Mouse (Mus musculus): ENCODE results near the gene Zfp341. TPM values are rescaled to one million over a fixed set of nuclear protein-coding genes. Genes with fewer than 3 reads are reported as not detected.

Zfp341 gene
- polyA plus RNA-seq, 1 experiment from 2014 or later = 2.3 TPM

DNA sequence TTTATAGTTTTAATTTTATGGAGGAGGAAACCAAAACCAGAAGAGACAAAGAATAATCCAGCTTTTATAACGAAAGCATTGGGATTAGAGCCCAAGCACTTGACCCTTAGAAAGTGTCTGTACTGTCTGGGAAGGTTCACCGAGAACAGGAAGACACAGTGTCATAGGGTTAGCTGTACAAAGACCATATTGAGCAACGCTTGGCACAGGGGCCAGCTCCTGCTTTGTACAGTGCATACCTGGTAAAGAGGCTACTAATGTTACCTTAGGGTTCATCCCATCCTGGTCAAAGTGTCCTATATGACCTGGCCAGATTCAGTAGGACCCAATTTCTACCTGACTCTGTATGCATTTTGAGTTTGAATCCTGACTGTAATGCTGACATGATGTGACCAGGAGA, 11.8 kb upstream of the Zfp341 start:
- H3K9ac ChIP-seq (ENCODE audit: low read depth, low read length) = no peak overlapping the region
- H3K4me2 ChIP-seq (ENCODE audit: low read depth, low read length) = peak overlapping the region; percentile 1; the same call in 1 of the 2 replicates
- H3K4me1 ChIP-seq (ENCODE audit: control insufficient read depth, low read depth, low read length) = peaks cover 19% of the 10 kb centered on the region
- no peaks in the 10 kb centered on the region for H3K36me3 ChIP-seq (ENCODE audit: control insufficient read depth, insufficient read depth)
- 48% methylated on average over 3 of the region's 3 CpGs for WGBS (ENCODE audit: insufficient replicate concordance)
- H3K4me3 ChIP-seq (ENCODE audit: low read depth, low read length) = no peak overlapping the region; the same call in 1 of the 2 replicates
- H3K27me3 ChIP-seq (ENCODE audit: control insufficient read depth, insufficient read depth, low read depth, low read length) = no peaks in the 10 kb centered on the region
- H3K9me3 ChIP-seq (replicated peaks; ENCODE audit: control insufficient read depth, low read length) = no peaks in the 10 kb centered on the region
- no peak overlapping the region for H3K27ac ChIP-seq (ENCODE audit: low read length)
- ATAC-seq (ENCODE audit: low read depth) = no peak

DNA sequence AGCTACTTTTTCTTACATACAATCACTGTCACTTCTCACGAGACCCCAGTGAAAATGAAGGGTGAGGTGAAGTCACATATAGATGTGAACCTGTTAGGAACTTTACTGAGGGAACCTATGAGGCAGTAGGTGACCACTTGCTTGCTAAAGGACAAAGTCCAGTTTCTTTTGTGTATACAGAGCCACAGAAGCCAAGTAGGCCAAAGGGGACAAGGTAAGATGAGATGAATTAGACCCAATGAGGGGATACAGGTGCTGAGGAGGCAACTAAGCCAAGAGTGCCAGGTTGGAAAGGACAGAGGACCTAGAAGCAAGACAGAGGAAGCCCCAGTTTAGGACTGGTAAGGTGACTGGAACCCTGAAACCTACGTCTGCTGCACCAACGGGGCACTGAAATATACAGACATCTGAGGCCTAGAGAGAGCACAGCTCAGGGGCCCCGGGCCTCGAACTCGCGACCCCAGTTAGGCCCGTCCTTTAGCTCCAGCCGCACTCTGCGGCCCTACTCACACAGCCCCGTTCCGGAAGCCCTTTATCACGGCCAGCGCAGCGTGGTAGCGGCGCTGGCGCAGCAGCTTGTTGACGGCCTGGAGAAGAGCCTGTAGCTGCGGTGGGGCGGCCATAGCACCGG, 10.0 kb upstream of the Zfp341 start:
- no peaks in the 10 kb centered on the region for H3K36me3 ChIP-seq (ENCODE audit: control insufficient read depth, insufficient read depth)
- ATAC-seq (ENCODE audit: low read depth) = no peak
- H3K4me1 ChIP-seq (ENCODE audit: control insufficient read depth, low read depth, low read length) = peaks cover 19% of the 10 kb centered on the region
- H3K4me3 ChIP-seq (ENCODE audit: low read depth, low read length) = peak overlapping the region; percentile 75
- peak overlapping the region; percentile 74 for H3K4me2 ChIP-seq (ENCODE audit: low read depth, low read length)
- H3K27me3 ChIP-seq (ENCODE audit: control insufficient read depth, insufficient read depth, low read depth, low read length) = no peaks in the 10 kb centered on the region
- peak overlapping the region; percentile 86 for H3K9ac ChIP-seq (ENCODE audit: low read depth, low read length)
- no peaks in the 10 kb centered on the region for H3K9me3 ChIP-seq (replicated peaks; ENCODE audit: control insufficient read depth, low read length)
- WGBS (ENCODE audit: insufficient replicate concordance) = 6% methylated on average over 22 of the region's 22 CpGs
- H3K27ac ChIP-seq (ENCODE audit: low read length) = peak overlapping the region; percentile 89

DNA sequence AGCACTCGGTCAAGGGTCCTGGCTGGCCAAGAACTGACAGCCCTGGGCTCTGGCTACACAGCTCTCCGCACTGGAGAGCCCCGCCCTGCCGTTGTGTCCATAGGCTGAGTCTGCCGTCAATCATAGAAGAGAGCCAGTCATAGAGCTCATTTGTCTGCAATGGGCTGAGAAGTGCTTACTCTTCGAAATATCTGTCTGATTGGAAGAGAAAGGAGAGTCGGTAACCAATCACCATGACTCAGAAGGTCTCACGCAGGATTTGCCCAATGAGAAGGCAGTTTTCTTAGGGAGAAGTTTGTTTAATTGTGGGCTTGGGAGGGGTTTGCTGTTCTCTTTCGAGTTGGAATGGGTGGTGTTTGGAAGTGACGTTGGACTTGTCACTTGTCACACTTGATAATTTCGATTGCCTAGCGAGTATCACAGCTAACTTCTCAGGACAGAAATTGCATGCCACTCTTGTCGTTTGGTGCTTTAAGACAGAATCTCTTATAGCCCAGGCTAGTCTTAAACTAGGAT, 9.4 kb upstream of the Zfp341 start, which contains the start of gene Pxmp4:
Gene Pxmp4, minus strand, starts transcription at position 71 of the 516 bp plus-strand sequence.
- peak within 1 kb of the TSS; percentile 92 for H3K27ac ChIP-seq (ENCODE audit: low read length)
- H3K9me3 ChIP-seq (replicated peaks; ENCODE audit: control insufficient read depth, low read length) = no peaks in the 10 kb centered on the region
- H3K4me3 ChIP-seq (ENCODE audit: low read depth, low read length) = peak within 1 kb of the TSS; percentile 75
- peak; percentile 99 for ATAC-seq (ENCODE audit: low read depth)
- peak within 1 kb of the TSS; percentile 96 for H3K4me2 ChIP-seq (ENCODE audit: low read depth, low read length)
- H3K4me1 ChIP-seq (ENCODE audit: control insufficient read depth, low read depth, low read length) = peaks cover 20% of the 10 kb centered on the region
- H3K36me3 ChIP-seq (ENCODE audit: control insufficient read depth, insufficient read depth) = no peaks in the 10 kb centered on the region
- H3K9ac ChIP-seq (ENCODE audit: low read depth, low read length) = peak within 1 kb of the TSS; percentile 86
- no peaks in the 10 kb centered on the region for H3K27me3 ChIP-seq (ENCODE audit: control insufficient read depth, insufficient read depth, low read depth, low read length)
- 0% methylated on average over 13 of the region's 13 CpGs for WGBS (ENCODE audit: insufficient replicate concordance)

DNA sequence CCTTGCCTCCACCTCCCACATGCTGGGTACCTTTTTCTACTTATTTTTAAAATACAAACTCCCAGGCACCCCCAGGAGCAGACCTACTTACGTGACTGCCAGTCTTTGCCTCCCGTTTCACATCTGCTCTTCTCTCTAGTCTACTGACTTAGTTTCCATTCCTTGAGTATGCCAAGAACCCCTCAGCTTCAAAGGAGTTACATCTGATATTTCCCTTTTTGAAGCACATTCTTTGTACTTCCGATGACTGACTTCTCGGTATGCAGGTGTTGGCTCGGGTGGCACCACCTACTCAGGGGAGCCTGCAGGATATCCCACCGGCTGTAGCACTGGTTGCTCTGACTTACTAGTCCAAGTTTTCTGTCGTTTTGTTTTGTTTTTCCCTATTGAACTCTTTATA, 8.9 kb upstream of the Zfp341 start:
- Histone ChIP-seq H3K4me2 (ENCODE audit: low read depth, low read length) (peak overlapping the region; percentile 96), H3K27ac (ENCODE audit: low read length) (peak overlapping the region; percentile 92), H3K9ac (ENCODE audit: low read depth, low read length) (peak overlapping the region; percentile 73)

DNA sequence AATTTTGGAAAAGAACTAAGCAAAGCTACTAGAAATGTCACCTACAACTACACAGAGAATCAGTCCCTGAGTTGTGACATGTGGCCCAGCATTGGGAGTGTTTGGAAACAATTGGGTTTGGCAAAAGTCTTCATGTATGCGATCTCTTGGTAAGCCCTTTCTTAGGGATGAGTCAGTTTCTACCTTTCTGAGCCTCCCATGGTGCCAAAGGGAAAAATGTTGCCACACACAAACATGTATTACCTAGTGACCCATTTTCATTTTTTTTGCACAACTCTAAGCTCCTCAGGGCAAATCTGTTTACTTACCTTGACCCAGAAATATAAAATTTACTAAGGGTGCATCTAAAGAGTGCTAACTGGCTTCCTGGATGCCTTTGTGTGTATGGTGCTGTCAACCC, 6.1 kb upstream of the Zfp341 start:
- 74% methylated on average over 1 of the region's 1 CpGs for WGBS (ENCODE audit: insufficient replicate concordance)
- no peak overlapping the region for H3K9ac ChIP-seq (ENCODE audit: low read depth, low read length)
- H3K27ac ChIP-seq (ENCODE audit: low read length) = no peak overlapping the region
- no peak overlapping the region for H3K4me3 ChIP-seq (ENCODE audit: low read depth, low read length)
- peaks cover 32% of the 10 kb centered on the region for H3K4me1 ChIP-seq (ENCODE audit: control insufficient read depth, low read depth, low read length)
- no peaks in the 10 kb centered on the region for H3K27me3 ChIP-seq (ENCODE audit: control insufficient read depth, insufficient read depth, low read depth, low read length)
- no peaks in the 10 kb centered on the region for H3K36me3 ChIP-seq (ENCODE audit: control insufficient read depth, insufficient read depth)
- no peak for ATAC-seq (ENCODE audit: low read depth)
- H3K9me3 ChIP-seq (replicated peaks; ENCODE audit: control insufficient read depth, low read length) = no peaks in the 10 kb centered on the region
- H3K4me2 ChIP-seq (ENCODE audit: low read depth, low read length) = no peak overlapping the region

More for the DNA sequence above, 8.9 kb upstream of the Zfp341 start:
- Histone ChIP-seq H3K4me1 (ENCODE audit: control insufficient read depth, low read depth, low read length) (peaks cover 23% of the 10 kb centered on the region), H3K27me3 (ENCODE audit: control insufficient read depth, insufficient read depth, low read depth, low read length) (no peaks in the 10 kb centered on the region), H3K9me3 (replicated peaks; ENCODE audit: control insufficient read depth, low read length) (no peaks in the 10 kb centered on the region), H3K4me3 (ENCODE audit: low read depth, low read length) (peak overlapping the region; percentile 62), H3K36me3 (ENCODE audit: control insufficient read depth, insufficient read depth) (no peaks in the 10 kb centered on the region)
- 12% methylated on average over 7 of the region's 7 CpGs for WGBS (ENCODE audit: insufficient replicate concordance)
- ATAC-seq (ENCODE audit: low read depth) = no peak

DNA sequence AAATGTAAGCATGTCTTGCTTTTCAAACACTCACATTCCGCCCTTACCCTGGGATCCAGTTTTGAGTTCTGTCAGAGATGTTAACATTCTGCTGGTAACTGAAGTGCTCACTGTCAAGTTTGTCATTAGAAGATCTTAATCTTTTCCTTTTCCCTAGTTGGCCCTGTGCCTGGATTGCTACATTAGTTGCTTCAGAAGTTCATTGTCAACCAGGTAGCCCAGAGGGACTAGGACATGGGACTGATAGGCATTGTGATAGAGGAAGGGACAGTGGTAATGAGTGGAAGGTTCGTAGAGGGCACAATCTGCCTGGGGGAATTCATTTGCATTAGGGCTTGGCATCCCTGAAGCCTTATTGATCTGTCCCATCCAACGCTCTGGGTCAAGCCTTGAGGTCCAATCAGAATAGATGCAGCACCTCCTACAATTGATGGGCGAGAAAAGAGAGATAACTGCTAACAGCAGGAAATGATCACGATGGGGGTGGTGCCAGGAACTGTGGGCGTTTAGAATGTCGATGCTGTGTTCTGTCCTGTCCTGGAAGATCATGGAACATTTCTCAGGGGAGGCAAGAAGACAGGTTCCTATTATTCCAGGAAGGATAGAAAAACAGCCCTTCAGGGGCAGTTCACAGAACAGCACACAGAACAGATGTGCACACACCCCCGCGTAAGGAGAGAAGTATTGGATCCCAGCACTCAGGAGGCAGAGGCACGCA, 3.9 kb upstream of the Zfp341 start:
- Histone ChIP-seq H3K4me1 (ENCODE audit: control insufficient read depth, low read depth, low read length) (peaks cover 37% of the 10 kb centered on the region), H3K36me3 (ENCODE audit: control insufficient read depth, insufficient read depth) (no peaks in the 10 kb centered on the region), H3K27me3 (ENCODE audit: control insufficient read depth, insufficient read depth, low read depth, low read length) (no peaks in the 10 kb centered on the region), H3K9ac (ENCODE audit: low read depth, low read length) (no peak overlapping the region), H3K4me3 (ENCODE audit: low read depth, low read length) (no peak overlapping the region), H3K4me2 (ENCODE audit: low read depth, low read length) (no peak overlapping the region), H3K9me3 (replicated peaks; ENCODE audit: control insufficient read depth, low read length) (no peaks in the 10 kb centered on the region), H3K27ac (ENCODE audit: low read length) (no peak overlapping the region)
- 39% methylated on average over 10 of the region's 10 CpGs for WGBS (ENCODE audit: insufficient replicate concordance)
- no peak for ATAC-seq (ENCODE audit: low read depth)

DNA sequence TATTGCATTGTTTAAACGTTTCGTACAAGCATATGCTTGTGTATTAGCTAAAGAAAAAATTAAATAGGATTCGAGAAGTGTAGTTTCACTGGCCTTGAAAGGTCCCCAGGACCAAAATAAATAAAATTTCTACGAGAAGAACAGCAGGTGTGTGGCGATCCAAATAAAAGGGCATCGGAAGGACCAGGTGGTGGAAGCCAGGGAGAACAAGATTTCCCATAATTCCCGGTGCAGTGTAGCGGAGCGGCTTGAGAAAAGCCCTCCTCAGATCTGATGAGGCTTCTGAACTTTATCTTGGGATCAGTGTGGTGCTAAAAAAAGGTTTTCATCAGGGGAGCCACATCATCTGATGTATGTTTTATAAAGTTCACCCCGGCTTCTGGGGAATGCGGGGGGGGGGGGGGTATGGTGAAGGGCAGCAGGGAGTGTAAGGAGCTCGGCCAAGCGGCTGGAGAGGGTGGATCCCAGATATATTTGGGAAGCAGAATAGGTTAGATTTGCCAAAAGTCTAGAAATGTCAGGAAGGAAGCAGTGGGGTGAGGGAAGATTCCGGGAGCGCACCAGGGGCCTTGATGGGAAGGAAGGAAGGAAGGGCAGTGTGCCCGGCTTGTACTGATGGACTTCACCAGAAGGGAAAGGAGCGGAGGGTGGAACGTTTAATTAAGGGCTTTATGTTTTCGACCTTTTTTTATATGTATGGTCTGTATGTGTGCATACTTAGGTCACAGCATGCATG, 1.9 kb downstream of the Zfp341 start:
- Histone ChIP-seq H3K9ac (ENCODE audit: low read depth, low read length) (peak overlapping the region; percentile 3; the same call in 1 of the 2 replicates), H3K9me3 (replicated peaks; ENCODE audit: control insufficient read depth, low read length) (no peaks in the 10 kb centered on the region), H3K4me2 (ENCODE audit: low read depth, low read length) (peak overlapping the region; percentile 94), H3K27ac (ENCODE audit: low read length) (peak overlapping the region; percentile 43; the same call in 1 of the 2 replicates), H3K27me3 (ENCODE audit: control insufficient read depth, insufficient read depth, low read depth, low read length) (no peaks in the 10 kb centered on the region), H3K36me3 (ENCODE audit: control insufficient read depth, insufficient read depth) (no peaks in the 10 kb centered on the region), H3K4me3 (ENCODE audit: low read depth, low read length) (peak overlapping the region; percentile 24), H3K4me1 (ENCODE audit: control insufficient read depth, low read depth, low read length) (peaks cover 38% of the 10 kb centered on the region)
- ATAC-seq (ENCODE audit: low read depth) = no peak
- WGBS (ENCODE audit: insufficient replicate concordance) = 46% methylated on average over 19 of the region's 19 CpGs

DNA sequence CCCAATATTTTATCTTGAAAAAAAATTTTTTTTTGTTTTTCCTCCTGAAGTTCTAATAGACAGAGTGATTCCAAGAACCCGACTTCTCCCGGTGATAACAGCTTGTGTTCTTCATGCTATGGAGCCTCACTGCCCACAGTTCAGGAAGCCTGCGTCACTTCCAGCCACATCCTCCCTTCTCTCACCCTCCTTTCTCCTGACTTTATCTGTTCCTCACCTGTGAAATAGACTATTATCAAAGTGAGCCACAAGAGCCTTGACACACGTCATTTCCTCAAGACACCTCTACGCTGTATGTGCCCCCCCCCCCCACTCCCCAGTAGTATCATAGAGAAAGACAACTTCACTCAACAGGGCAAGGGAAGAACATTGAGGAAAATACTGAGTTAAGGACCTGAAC, 2.6 kb downstream of the Zfp341 start:
- peak overlapping the region; percentile 3; the same call in 1 of the 2 replicates for H3K9ac ChIP-seq (ENCODE audit: low read depth, low read length)
- no peaks in the 10 kb centered on the region for H3K27me3 ChIP-seq (ENCODE audit: control insufficient read depth, insufficient read depth, low read depth, low read length)
- no peaks in the 10 kb centered on the region for H3K36me3 ChIP-seq (ENCODE audit: control insufficient read depth, insufficient read depth)
- peaks cover 36% of the 10 kb centered on the region for H3K4me1 ChIP-seq (ENCODE audit: control insufficient read depth, low read depth, low read length)
- H3K9me3 ChIP-seq (replicated peaks; ENCODE audit: control insufficient read depth, low read length) = no peaks in the 10 kb centered on the region
- no peak overlapping the region for H3K4me3 ChIP-seq (ENCODE audit: low read depth, low read length)
- H3K4me2 ChIP-seq (ENCODE audit: low read depth, low read length) = peak overlapping the region; percentile 94
- 21% methylated on average over 5 of the region's 5 CpGs for WGBS (ENCODE audit: insufficient replicate concordance)
- no peak for ATAC-seq (ENCODE audit: low read depth)
- peak overlapping the region; percentile 43; the same call in 1 of the 2 replicates for H3K27ac ChIP-seq (ENCODE audit: low read length)
